Comparison of ENCODE assay signal across 10 mouse cellular contexts in genomic region chr3:127267846-127268245, GRCm38 (mm10).
DNase-seq lines count a peak whose midpoint lies in the region; ATAC-seq and TF ChIP-seq lines count a peak whose summit lies in the region.
"Had no signal": no experiment of that assay in that cellular context is flagged by ENCODE, and none has a peak within 500 bp of the region (broad histone marks: within the 10 kb centered on the region; RNA-seq: fewer than 3 reads in every experiment).

No protein-coding gene starts in this region.

- H3K27ac ChIP-seq in forebrain, embryonic 15.5 days (replicated peaks) = no peak overlapping the region
- 0 out of 2 replicates have a peak overlapping the region, but pooled peaks have one; percentile 22 for H3K27ac ChIP-seq in limb, embryonic 14.5 days (replicated peaks; ENCODE audit: low read depth, low read length)
- H3K27ac ChIP-seq in neural tube, embryonic 15.5 days (replicated peaks) = peak overlapping the region; percentile 66

- no peak for TF ChIP-seq POLR2A in limb, embryonic 14.5 days (IDR thresholded peaks at IDR 0.05; ENCODE audit: borderline replicate concordance, extremely low read depth, insufficient read depth, insufficient read length)

- H3K36me3 ChIP-seq in forebrain, embryonic 15.5 days = no peaks in the 10 kb centered on the region
- H3K36me3 ChIP-seq in limb, embryonic 14.5 days (ENCODE audit: control insufficient read depth, insufficient read depth, low read length) = no peaks in the 10 kb centered on the region
- H3K36me3 ChIP-seq in neural tube, embryonic 15.5 days = no peaks in the 10 kb centered on the region

- intact Hi-C loops in left cerebral cortex, postnatal 4 days (cut with DNase I) = no loop called here

- H3K4me3 ChIP-seq in forebrain, embryonic 15.5 days = no peak overlapping the region
- no peak overlapping the region for H3K4me3 ChIP-seq in limb, embryonic 14.5 days (replicated peaks; ENCODE audit: low read length)
- H3K4me3 ChIP-seq in neural tube, embryonic 15.5 days (replicated peaks) = no peak overlapping the region

- H3K9ac ChIP-seq in forebrain, embryonic 15.5 days (replicated peaks) = no peak overlapping the region
- H3K9ac ChIP-seq in limb, embryonic 14.5 days (ENCODE audit: low read depth, low read length, severe bottlenecking) = no peak overlapping the region
- H3K9ac ChIP-seq in neural tube, embryonic 15.5 days (replicated peaks) = no peak overlapping the region; the same call in 1 of the 2 replicates

- peak; percentile 78 for ATAC-seq in forebrain, embryonic 15.5 days (replicated peaks)
- ATAC-seq in limb, embryonic 14.5 days (ENCODE audit: low FRiP score, low read depth) = peak; percentile 79
- ATAC-seq in neural tube, embryonic 15.5 days (ENCODE audit: low FRiP score) = peak; percentile 37; the same call in 1 of the 2 replicates

- no peaks in the 10 kb centered on the region for H3K9me3 ChIP-seq in forebrain, embryonic 15.5 days
- H3K9me3 ChIP-seq in limb, embryonic 14.5 days (ENCODE audit: control insufficient read depth, low read length) = no peaks in the 10 kb centered on the region
- H3K9me3 ChIP-seq in neural tube, embryonic 15.5 days (replicated peaks) = no peaks in the 10 kb centered on the region

- H3K4me2 ChIP-seq in forebrain, embryonic 15.5 days (replicated peaks) = no peak overlapping the region
- H3K4me2 ChIP-seq in limb, embryonic 14.5 days (replicated peaks; ENCODE audit: low read depth, low read length, severe bottlenecking) = no peak overlapping the region
- H3K4me2 ChIP-seq in neural tube, embryonic 15.5 days = no peak overlapping the region

- peaks cover 21% of the 10 kb centered on the region for H3K4me1 ChIP-seq in forebrain, embryonic 15.5 days
- no peaks in the 10 kb centered on the region for H3K4me1 ChIP-seq in limb, embryonic 14.5 days (ENCODE audit: control insufficient read depth, insufficient read depth, low read length)
- H3K4me1 ChIP-seq in neural tube, embryonic 15.5 days = peaks cover 6% of the 10 kb centered on the region

- 20% methylated on average over 6 of the region's 6 CpGs for WGBS in forebrain, embryonic 15.5 days
- WGBS in limb, embryonic 14.5 days = 16% methylated on average over 6 of the region's 6 CpGs
- 15% methylated on average over 6 of the region's 6 CpGs for WGBS in neural tube, embryonic 15.5 days

- H3K27me3 ChIP-seq in forebrain, embryonic 15.5 days = no peaks in the 10 kb centered on the region
- no peaks in the 10 kb centered on the region for H3K27me3 ChIP-seq in limb, embryonic 14.5 days (ENCODE audit: control insufficient read depth, insufficient read depth, low read length)
- H3K27me3 ChIP-seq in neural tube, embryonic 15.5 days (replicated peaks) = no peaks in the 10 kb centered on the region

- DNase-seq in layer of hippocampus, adult 9-11 months = peak; percentile 20
- DNase-seq in layer of hippocampus, adult 11-12 months (ENCODE audit: low spot score) = no peak
- peak; percentile 63 for DNase-seq in limb, embryonic 14.5 days (ENCODE audit: low spot score)
- DNase-seq in left cerebral cortex, postnatal 4 days = no peak
- DNase-seq in heart, adult 18-20 months = no peak
- no peak for DNase-seq in right cerebral cortex, postnatal 14 days
- DNase-seq: cerebellum, adult 11 months; thymus, postnatal 36 days had no signal

Comparison
In these comparisons a context has a peak if more than half of its experiments do, and no peak if none do; other contexts are left out.
1. DNase-seq: peak in layer of hippocampus, adult 9-11 months (single experiment) and limb, embryonic 14.5 days (single experiment); none in layer of hippocampus, adult 11-12 months (single experiment), left cerebral cortex, postnatal 4 days (single experiment), heart, adult 18-20 months (0 of 2) and right cerebral cortex, postnatal 14 days (single experiment).
2. Peak in every context shown above with its lines, with median percentiles within 50 percentile points of each other: ATAC-seq.